Mouse (Mus musculus) lung, adult 2 months (tissue): Measurements from ENCODE around the gene Dtnb.

Experiments used
- CTCF ChIP-seq: fragments of 200-500 bp; IDR thresholded peaks from 2 replicates; pipeline ENCODE4 v1.5.1; 2011; ENCODE audit warnings: mild to moderate bottlenecking, low read length, control low read depth; ENCODE audit not compliant: insufficient read depth
- POLR2A ChIP-seq: fragments of 200-500 bp; IDR thresholded peaks from 2 replicates; pipeline ENCODE4 v1.6.1; 2011; ENCODE audit warnings: low read depth, mild to moderate bottlenecking, control low read depth, low read length, borderline replicate concordance; ENCODE audit errors: extremely low read depth

DNA sequence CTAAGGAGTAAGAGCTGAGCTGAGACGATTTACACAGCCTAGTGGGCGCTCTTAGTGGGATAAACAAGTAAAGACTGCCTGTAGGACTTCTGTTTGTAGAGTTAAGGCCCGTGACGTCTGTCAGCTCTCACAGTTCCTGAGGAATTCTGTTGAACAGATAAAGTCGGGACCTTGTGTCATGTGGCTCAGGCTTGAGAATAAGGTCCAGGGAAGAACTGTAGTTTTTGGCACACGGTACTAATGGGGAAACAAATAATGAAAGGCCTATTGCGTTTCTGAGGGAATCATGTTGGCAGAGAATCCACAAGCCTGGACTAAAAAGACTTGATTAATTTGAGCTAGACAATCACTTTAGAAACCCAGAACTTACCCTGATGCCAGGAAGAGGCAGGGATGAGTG, 84.6 kb downstream of the Dtnb start:
- TF ChIP-seq CTCF, result no peak
- TF ChIP-seq POLR2A, result no peak
